Mouse (Mus musculus) fibroblast of lung, adult 2 months (primary cell): ENCODE measurements around the gene Exoc2.
A peak's percentile ranks its signal among the peaks of the same experiment; 100 is the strongest.

Source experiments
- DNase-seq: peaks from one replicate; pipeline ENCODE4 v3.0.0-alpha.2; 2011; ENCODE audit warnings: low read depth

Exoc2 gene

GRCm38 (mm10) chr13:30892315-30892714 is 81.6 kb downstream of the Exoc2 start:
- no peak for DNase-seq

- DNase-seq: no peak
These were observed 82.7 kb downstream of the Exoc2 start for GRCm38 (mm10) chr13:30891223-30891622.

GRCm38 (mm10) chr13:30888480-30888879 is 85.4 kb downstream of the Exoc2 start:
- peak; percentile 26 for DNase-seq

GRCm38 (mm10) chr13:30880310-30880709 is 93.6 kb downstream of the Exoc2 start:
- no peak for DNase-seq

- DNase-seq: no peak
These were observed 94.0 kb downstream of the Exoc2 start for GRCm38 (mm10) chr13:30879871-30880270.

GRCm38 (mm10) chr13:30875825-30876224 is 98.1 kb downstream of the Exoc2 start:
- no peak for DNase-seq

GRCm38 (mm10) chr13:30873472-30873871 is 100.4 kb downstream of the Exoc2 start:
- DNase-seq: no peak

- DNase-seq: peak; percentile 23
These were observed 108.4 kb downstream of the Exoc2 start for GRCm38 (mm10) chr13:30865486-30865885.

- no peak for DNase-seq
These were observed 109.9 kb downstream of the Exoc2 start for GRCm38 (mm10) chr13:30864042-30864441.

GRCm38 (mm10) chr13:30858421-30858820 is 115.5 kb downstream of the Exoc2 start:
- DNase-seq: no peak

- DNase-seq: no peak
These were observed 123.2 kb downstream of the Exoc2 start for GRCm38 (mm10) chr13:30850736-30851135.

GRCm38 (mm10) chr13:30848001-30848400 is 125.9 kb downstream of the Exoc2 start:
- no peak for DNase-seq

GRCm38 (mm10) chr13:30846506-30846905 is 127.4 kb downstream of the Exoc2 start:
- DNase-seq: no peak

GRCm38 (mm10) chr13:30843049-30843448 is 130.8 kb downstream of the Exoc2 start:
- DNase-seq: no peak

GRCm38 (mm10) chr13:30841843-30842242 is 132.1 kb downstream of the Exoc2 start:
- DNase-seq: no peak

- DNase-seq: no peak
These were observed 132.6 kb downstream of the Exoc2 start for GRCm38 (mm10) chr13:30841306-30841705.

GRCm38 (mm10) chr13:30840700-30841099 is 133.2 kb downstream of the Exoc2 start:
- DNase-seq: no peak

- no peak for DNase-seq
These were observed 137.6 kb downstream of the Exoc2 start for GRCm38 (mm10) chr13:30836342-30836741.

- DNase-seq: no peak
These were observed 139.0 kb downstream of the Exoc2 start for GRCm38 (mm10) chr13:30834859-30835258.

- DNase-seq: no peak
These were observed 139.5 kb downstream of the Exoc2 start for GRCm38 (mm10) chr13:30834349-30834748.

GRCm38 (mm10) chr13:30833476-30834149 is 140.3 kb downstream of the Exoc2 start:
- no peak for DNase-seq

- no peak for DNase-seq
These were observed 142.5 kb downstream of the Exoc2 start for GRCm38 (mm10) chr13:30831369-30831768.

GRCm38 (mm10) chr13:30826511-30826910 is 147.4 kb downstream of the Exoc2 start:
- no peak for DNase-seq

GRCm38 (mm10) chr13:30824903-30825302 is 149.0 kb downstream of the Exoc2 start:
- no peak for DNase-seq
